Mouse (Mus musculus) testis, adult 2 months (tissue): ENCODE data around the gene Ncam1.

Experiments used
- CTCF ChIP-seq: fragments of 200-500 bp; IDR thresholded peaks from 2 replicates; pipeline ENCODE4 v1.5.1; 2012; ENCODE audit warnings: low read depth, mild to moderate bottlenecking, inconsistent platforms, low read length, moderate library complexity; ENCODE audit not compliant: control insufficient read depth, insufficient read depth, insufficient replicate concordance
- POLR2A ChIP-seq: fragments of 200-500 bp; IDR thresholded peaks from 2 replicates; pipeline ENCODE4 v1.6.1; 2012; ENCODE audit warnings: low read depth, mild to moderate bottlenecking, inconsistent platforms, low read length, moderate library complexity; ENCODE audit not compliant: control insufficient read depth

GRCm38 (mm10) chr9:49653478-49654245 is 145.1 kb downstream of the Ncam1 start:
- TF ChIP-seq POLR2A (no peak), CTCF (no peak)
